Mouse (Mus musculus) spleen, postnatal 36 days (tissue): ENCODE results near the gene Zfp943.
"Not testable (repeated sequence)": the region's sequence is repeated elsewhere in the genome, so short reads cannot be mapped to it uniquely, and the experiment has no call there.

ENCODE experiments used
- DNase-seq, 2 experiments: peaks; one replicate each; pipeline ENCODE4 v3.0.0; 2022; ENCODE audit warnings: low spot score in 2 of 2, mixed read lengths in 1 of 2

Gene Zfp943

GRCm38 (mm10) chr17:21962107-21962907 is at the start of gene Zfp943, which contains the start of gene Zfp942:
Gene Zfp943, plus strand, starts transcription at chr17:21962552.
Gene Zfp942, minus strand, starts transcription at chr17:21962464.
- peak; percentile 58 to 65 for DNase-seq

DNA sequence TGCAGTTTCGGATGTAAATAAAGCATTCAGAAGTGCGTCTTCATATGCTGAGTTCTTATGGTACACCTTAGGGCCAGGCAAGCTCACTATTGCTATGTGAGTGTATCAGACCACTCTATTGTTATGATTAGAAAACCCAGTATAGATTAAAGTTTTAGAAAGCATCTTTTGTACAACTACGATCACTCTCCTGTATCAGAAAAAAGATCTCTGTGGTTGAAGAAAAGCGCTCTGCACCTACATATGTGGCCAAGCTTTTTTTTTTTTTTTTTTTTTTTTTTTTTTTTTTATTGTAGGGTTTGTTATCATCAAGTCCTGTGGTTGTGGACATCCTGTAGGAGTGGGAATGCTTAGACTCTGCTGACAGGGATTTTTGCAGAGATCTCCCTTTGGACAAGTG is 950 bp downstream of the Zfp943 start:
- no peak for DNase-seq

DNA sequence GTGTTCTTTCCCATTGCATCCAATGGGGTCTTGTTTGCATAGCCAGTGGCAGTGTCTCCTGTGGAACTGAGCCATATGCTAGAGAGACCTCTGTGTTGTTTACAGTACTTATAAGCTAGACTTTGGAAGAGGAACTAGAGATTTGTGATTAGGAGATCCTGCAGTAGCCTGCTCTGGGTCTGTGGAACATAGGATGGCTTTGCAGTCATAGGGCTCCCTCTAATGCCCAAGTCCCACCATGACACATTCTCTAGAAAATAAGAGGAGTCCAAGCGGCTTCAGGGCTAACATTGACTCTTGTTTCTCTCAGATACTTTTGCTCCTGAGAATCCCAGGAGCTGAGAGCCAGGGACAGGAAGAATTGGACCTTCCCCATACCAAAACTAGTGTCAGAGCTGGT is 73.2 kb downstream of the Zfp943 start:
- peak in 1 of 2 experiments; percentile 7 for DNase-seq

- DNase-seq, result no peak
These were observed 87.1 kb downstream of the Zfp943 start for GRCm38 (mm10) chr17:22049403-22049802.

GRCm38 (mm10) chr17:22053211-22053610 is 90.9 kb downstream of the Zfp943 start:
- DNase-seq, result no peak

DNA sequence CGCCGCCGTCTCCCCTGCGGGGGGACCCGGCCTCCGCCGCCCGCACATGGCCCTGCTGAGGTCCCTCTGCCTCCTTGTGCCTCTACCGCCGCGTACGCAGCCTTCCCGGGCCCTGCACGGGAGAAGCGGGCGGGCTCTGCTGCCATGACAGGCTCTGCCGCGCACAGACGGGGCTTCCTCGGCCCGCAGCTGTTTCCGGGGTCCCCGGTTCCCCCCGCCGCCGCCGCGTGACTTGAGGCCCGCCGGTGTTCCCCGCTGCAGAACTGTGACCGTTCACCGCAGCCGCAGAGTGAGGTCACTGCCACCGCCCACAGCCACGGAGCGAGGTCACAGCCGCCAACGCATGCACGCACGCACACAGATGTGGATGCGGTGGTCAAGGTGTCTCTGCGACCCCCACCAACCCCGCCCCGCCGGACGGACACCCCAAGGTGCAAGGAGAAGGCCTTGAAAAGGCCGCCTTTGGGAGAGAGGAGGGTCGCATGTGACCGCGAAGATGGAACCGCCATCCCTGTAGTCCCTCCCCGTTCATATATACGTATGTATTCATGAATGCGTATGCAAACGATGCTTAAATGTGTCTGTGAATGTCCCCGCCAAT is 118.8 kb downstream of the Zfp943 start:
- peak; percentile 1 to 17 for DNase-seq

DNA sequence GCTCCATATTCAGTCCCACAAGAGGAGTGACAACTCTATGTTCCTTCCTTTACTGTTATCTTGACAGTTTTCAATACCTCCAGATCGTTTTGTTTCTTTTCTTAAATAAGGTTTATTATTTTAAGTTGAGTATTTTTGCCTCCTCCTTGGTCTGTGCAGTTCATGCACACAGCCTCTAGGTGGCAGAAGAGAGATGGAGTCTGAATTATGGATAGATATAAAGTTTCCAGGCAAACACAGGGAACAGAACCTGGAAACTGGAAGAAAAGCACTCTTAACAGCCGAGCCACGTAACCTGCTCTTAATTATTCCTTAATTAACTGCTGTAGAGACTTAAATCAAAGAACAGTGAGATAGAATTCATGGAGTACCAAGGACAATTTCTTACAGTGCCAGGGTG is 120.9 kb downstream of the Zfp943 start:
- DNase-seq, result not testable (repeated sequence)

GRCm38 (mm10) chr17:22118770-22119169 is 156.4 kb downstream of the Zfp943 start:
- DNase-seq, result no peak
